Mouse (Mus musculus): ENCODE data around the gene Fpr1.

- TF ChIP-seq TAL1 (conservative IDR thresholded peaks at IDR 0.05; ENCODE audit: low read depth, low read length) (no peak), CTCF (IDR thresholded peaks at IDR 0.05; ENCODE audit: low read depth, low read length) (no peak), POLR2AphosphoS5 (IDR thresholded peaks at IDR 0.05; ENCODE audit: insufficient replicate concordance, low read depth, low read length) (no peak), GATA1 (IDR thresholded peaks at IDR 0.05; ENCODE audit: borderline replicate concordance, low read length) (no peak)
Measured at GRCm38 (mm10) chr17:17857446-17857845, 26.3 kb downstream of the Fpr1 start.

Data from G1E (cell line).